Mouse (Mus musculus) liver (tissue): ENCODE measurements at regions not wholly inside any gene's neighbourhood (a gene's known extent, or its start where the extent isn't known, plus 50 kb on each side); places are given as distances from the start of the nearest gene placed in this dataset.

Experiments
- DNase-seq: peaks from one replicate; pipeline ENCODE4 v3.0.0-alpha.2; 2020; ENCODE audit warnings: mixed read lengths

- DNase-seq: peak; percentile 8
These were observed 204.4 kb downstream of the Adra2a start for GRCm38 (mm10) chr19:54248256-54248936.

- DNase-seq: no peak
These were observed 208.3 kb downstream of the Adra2a start for GRCm38 (mm10) chr19:54252145-54252664.

GRCm38 (mm10) chr19:54257889-54258288 lies 213.9 kb downstream of the Adra2a start:
- no peak for DNase-seq

GRCm38 (mm10) chr19:54259175-54259574 lies 215.2 kb downstream of the Adra2a start:
- DNase-seq: no peak

- DNase-seq: no peak
These were observed 233.4 kb downstream of the Adra2a start for GRCm38 (mm10) chr19:54277368-54277767.

- DNase-seq: no peak
These were observed 241.5 kb downstream of the Adra2a start for GRCm38 (mm10) chr19:54285481-54285880.

- DNase-seq: no peak
These were observed 253.9 kb downstream of the Adra2a start for GRCm38 (mm10) chr19:54297663-54298388.

- no peak for DNase-seq
These were observed 267.3 kb downstream of the Adra2a start for GRCm38 (mm10) chr19:54311289-54311688.

- no peak for DNase-seq
These were observed 267.8 kb downstream of the Adra2a start for GRCm38 (mm10) chr19:54311723-54312122.

GRCm38 (mm10) chr19:54323276-54323675 lies 279.3 kb downstream of the Adra2a start:
- DNase-seq: no peak

- no peak for DNase-seq
These were observed 281.0 kb downstream of the Adra2a start for GRCm38 (mm10) chr19:54324991-54325390.

- DNase-seq: no peak
These were observed 288.2 kb downstream of the Adra2a start for GRCm38 (mm10) chr19:54332140-54332539.

GRCm38 (mm10) chr19:54340778-54341291 lies 296.9 kb downstream of the Adra2a start:
- no peak for DNase-seq

- DNase-seq: no peak
These were observed 315.8 kb downstream of the Adra2a start for GRCm38 (mm10) chr19:54359731-54360130.

- no peak for DNase-seq
These were observed 316.7 kb downstream of the Adra2a start for GRCm38 (mm10) chr19:54360660-54361059.

GRCm38 (mm10) chr19:54385101-54385500 lies 341.1 kb downstream of the Adra2a start:
- DNase-seq: no peak

- no peak for DNase-seq
These were observed 347.5 kb downstream of the Adra2a start for GRCm38 (mm10) chr19:54391406-54391805.

- DNase-seq: no peak
These were observed 355.7 kb downstream of the Adra2a start for GRCm38 (mm10) chr19:54399651-54400050.

- DNase-seq: no peak
These were observed 364.0 kb downstream of the Adra2a start for GRCm38 (mm10) chr19:54407904-54408303.

GRCm38 (mm10) chr19:54429062-54429461 lies 385.1 kb downstream of the Adra2a start:
- no peak for DNase-seq

GRCm38 (mm10) chr19:54440713-54441112 lies 396.8 kb downstream of the Adra2a start:
- DNase-seq: no peak

- no peak for DNase-seq
These were observed 416.6 kb downstream of the Adra2a start for GRCm38 (mm10) chr19:54460426-54461170.

- no peak for DNase-seq
These were observed 418.5 kb downstream of the Adra2a start for GRCm38 (mm10) chr19:54462480-54462879.
